Mouse (Mus musculus) neural tube, embryonic 12.5 days (tissue): Measurements from ENCODE around the gene Asb3. TPM values are rescaled to one million over a fixed set of nuclear protein-coding genes. Genes with fewer than 3 reads are reported as not detected.
A peak's percentile ranks its signal among the peaks of the same experiment; 100 is the strongest.
"Not testable (repeated sequence)": the region's sequence is repeated elsewhere in the genome, so short reads cannot be mapped to it uniquely, and the experiment has no call there.

Experiments used
- ATAC-seq: fragments of 200-750 bp; cut with Nextera tagmentation; 2 replicates; pipeline ENCODE4 v1.8.0; 2017; ENCODE audit warnings: low read depth, mild to moderate bottlenecking, moderate TSS enrichment, moderate library complexity; ENCODE audit not compliant: low FRiP score
- H3K27ac ChIP-seq: fragments of 300-500 bp; sonication (generic); 2 replicates; pipeline ENCODE4 v1.5.1; 2016
- H3K27me3 ChIP-seq: fragments of 300-500 bp; sonication (generic); replicated peaks from 2 replicates; pipeline ENCODE4 v1.6.1; 2016; ENCODE audit warnings: mild to moderate bottlenecking
- H3K36me3 ChIP-seq: fragments of 300-500 bp; sonication (generic); 2 replicates; pipeline ENCODE4 v1.6.1; 2016; ENCODE audit warnings: mild to moderate bottlenecking
- H3K4me1 ChIP-seq: fragments of 300-500 bp; sonication (generic); 2 replicates; pipeline ENCODE4 v1.6.1; 2016
- H3K4me2 ChIP-seq: fragments of 300-500 bp; sonication (generic); replicated peaks from 2 replicates; pipeline ENCODE4 v1.6.1; 2016; ENCODE audit warnings: mild to moderate bottlenecking
- H3K4me3 ChIP-seq: fragments of 300-500 bp; sonication (generic); 2 replicates; pipeline ENCODE4 v1.5.1; 2016
- H3K9ac ChIP-seq: fragments of 300-500 bp; sonication (generic); 2 replicates; pipeline ENCODE4 v1.6.1; 2016; ENCODE audit warnings: mild to moderate bottlenecking
- H3K9me3 ChIP-seq: fragments of 300-500 bp; sonication (generic); 2 replicates; pipeline ENCODE4 v1.6.1; 2016; ENCODE audit warnings: mild to moderate bottlenecking
- WGBS: fragments of 180-500 bp; shearing (Covaris S2); methylation state at CpG from one replicate; pipeline ENCODE4 v1.1.7; 2016; 5-methylcytosine and 5-hydroxymethylcytosine counted together
- polyA plus RNA-seq: library from polyadenylated mRNA; unstranded; fragments of >200 nt; fragmentation: Nextera tagmentation; extraction: Ambion mirVana; gene quantifications from 2 replicates; pipeline ENCODE4 v1.2.1, GENCODE M21; 2016

The Asb3 gene
- polyA plus RNA-seq, 1 experiment from 2014 or later: 28.9 TPM

GRCm38 (mm10) chr11:31009668-31010067 is 124.5 kb downstream of the Asb3 start:
- H3K4me2 ChIP-seq, ATAC-seq, H3K36me3 ChIP-seq, H3K4me1 ChIP-seq, H3K9ac ChIP-seq, H3K27me3 ChIP-seq, H3K9me3 ChIP-seq, H3K4me3 ChIP-seq, H3K27ac ChIP-seq: not testable (repeated sequence)
- WGBS: 89% methylated on average over 1 of the region's 1 CpGs

- H3K9me3 ChIP-seq, H3K27ac ChIP-seq, H3K4me2 ChIP-seq, H3K4me1 ChIP-seq, H3K27me3 ChIP-seq, H3K36me3 ChIP-seq, H3K9ac ChIP-seq, H3K4me3 ChIP-seq, ATAC-seq: not testable (repeated sequence)
- 63% methylated on average over 15 of the region's 15 CpGs for WGBS
Observed at GRCm38 (mm10) chr11:31017466-31017865, 132.2 kb downstream of the Asb3 start.

GRCm38 (mm10) chr11:31034958-31035357 is 149.7 kb downstream of the Asb3 start:
- 87% methylated on average over 4 of the region's 4 CpGs for WGBS

GRCm38 (mm10) chr11:31089973-31090372 is 204.8 kb downstream of the Asb3 start:
- 84% methylated on average over 10 of the region's 10 CpGs for WGBS
- ATAC-seq: no peak
- Histone ChIP-seq H3K4me2 (no peak overlapping the region), H3K9me3 (no peaks in the 10 kb centered on the region), H3K9ac (no peak overlapping the region), H3K4me1 (no peaks in the 10 kb centered on the region), H3K27ac (no peak overlapping the region), H3K36me3 (no peaks in the 10 kb centered on the region), H3K4me3 (no peak overlapping the region), H3K27me3 (no peaks in the 10 kb centered on the region)

More at GRCm38 (mm10) chr11:31034958-31035357, 149.7 kb downstream of the Asb3 start:
- Histone ChIP-seq H3K4me2 (no peak overlapping the region), H3K4me3 (no peak overlapping the region), H3K27me3 (no peaks in the 10 kb centered on the region), H3K9ac (no peak overlapping the region), H3K4me1 (no peaks in the 10 kb centered on the region), H3K36me3 (peaks cover 4% of the 10 kb centered on the region), H3K27ac (no peak overlapping the region), H3K9me3 (peaks cover 6% of the 10 kb centered on the region; the same call in 1 of the 2 replicates)
- ATAC-seq: no peak

GRCm38 (mm10) chr11:31090478-31090978 is 205.3 kb downstream of the Asb3 start:
- 65% methylated on average over 3 of the region's 3 CpGs for WGBS
- Histone ChIP-seq H3K4me2 (no peak overlapping the region), H3K4me3 (no peak overlapping the region), H3K9me3 (no peaks in the 10 kb centered on the region), H3K27ac (no peak overlapping the region), H3K27me3 (no peaks in the 10 kb centered on the region), H3K4me1 (no peaks in the 10 kb centered on the region), H3K9ac (no peak overlapping the region), H3K36me3 (no peaks in the 10 kb centered on the region)
- peak; percentile 29; the same call in 1 of the 2 replicates for ATAC-seq

GRCm38 (mm10) chr11:31099519-31099918 is 214.3 kb downstream of the Asb3 start:
- not testable (repeated sequence) for H3K36me3 ChIP-seq, H3K9me3 ChIP-seq, H3K4me3 ChIP-seq, H3K4me2 ChIP-seq, ATAC-seq, H3K4me1 ChIP-seq, H3K27ac ChIP-seq, H3K9ac ChIP-seq, H3K27me3 ChIP-seq

- no peak overlapping the region for H3K4me2 ChIP-seq
- no peak overlapping the region for H3K27ac ChIP-seq
- 91% methylated on average over 2 of the region's 2 CpGs for WGBS
- H3K27me3 ChIP-seq: no peaks in the 10 kb centered on the region
- H3K9ac ChIP-seq: no peak overlapping the region
- H3K4me1 ChIP-seq: no peaks in the 10 kb centered on the region
- ATAC-seq: no peak
- no peaks in the 10 kb centered on the region for H3K9me3 ChIP-seq
- no peaks in the 10 kb centered on the region for H3K36me3 ChIP-seq
- no peak overlapping the region for H3K4me3 ChIP-seq
Observed at GRCm38 (mm10) chr11:31102188-31102587, 217.0 kb downstream of the Asb3 start.

GRCm38 (mm10) chr11:31105364-31105763 is 220.1 kb downstream of the Asb3 start:
- no peaks in the 10 kb centered on the region for H3K36me3 ChIP-seq
- H3K27ac ChIP-seq: no peak overlapping the region
- H3K4me1 ChIP-seq: no peaks in the 10 kb centered on the region
- no peak overlapping the region for H3K4me2 ChIP-seq
- no peaks in the 10 kb centered on the region for H3K9me3 ChIP-seq
- H3K4me3 ChIP-seq: no peak overlapping the region
- no peak overlapping the region for H3K9ac ChIP-seq
- no peaks in the 10 kb centered on the region for H3K27me3 ChIP-seq
- no peak for ATAC-seq
- WGBS: 87% methylated on average over 5 of the region's 5 CpGs

GRCm38 (mm10) chr11:31126964-31127363 is 241.7 kb downstream of the Asb3 start:
- not testable (repeated sequence) for H3K27ac ChIP-seq, H3K36me3 ChIP-seq, H3K4me1 ChIP-seq, H3K4me3 ChIP-seq, H3K4me2 ChIP-seq, H3K9me3 ChIP-seq, H3K27me3 ChIP-seq, H3K9ac ChIP-seq, ATAC-seq
- WGBS: 71% methylated on average over 1 of the region's 1 CpGs

GRCm38 (mm10) chr11:31133726-31134125 is 248.5 kb downstream of the Asb3 start:
- not testable (repeated sequence) for H3K4me2 ChIP-seq, H3K4me3 ChIP-seq, H3K27ac ChIP-seq, H3K36me3 ChIP-seq, H3K4me1 ChIP-seq, H3K9ac ChIP-seq, ATAC-seq, H3K9me3 ChIP-seq, H3K27me3 ChIP-seq
- WGBS: 59% methylated on average over 4 of the region's 4 CpGs

GRCm38 (mm10) chr11:31134824-31135223 is 249.6 kb downstream of the Asb3 start:
- not testable (repeated sequence) for ATAC-seq, H3K4me2 ChIP-seq, H3K36me3 ChIP-seq, H3K4me1 ChIP-seq, H3K9me3 ChIP-seq, H3K4me3 ChIP-seq, H3K9ac ChIP-seq, H3K27ac ChIP-seq, H3K27me3 ChIP-seq
- 94% methylated on average over 1 of the region's 1 CpGs for WGBS

GRCm38 (mm10) chr11:31138394-31138793 is 253.2 kb downstream of the Asb3 start:
- H3K4me1 ChIP-seq, H3K4me2 ChIP-seq, H3K27me3 ChIP-seq, H3K4me3 ChIP-seq, ATAC-seq, H3K9me3 ChIP-seq, H3K27ac ChIP-seq, H3K36me3 ChIP-seq, H3K9ac ChIP-seq: not testable (repeated sequence)
- WGBS: 69% methylated on average over 1 of the region's 1 CpGs
